In genomic region chr4:43669428-43669794, GRCm38 (mm10) we compare ENCODE assay signal across 8 mouse cellular contexts. TPM values are rescaled to one million over a fixed set of nuclear protein-coding genes. Genes with fewer than 3 reads are reported as not detected.
DNase-seq lines count a peak whose midpoint lies in the region; ATAC-seq and TF ChIP-seq lines count a peak whose summit lies in the region.

No protein-coding gene starts in this region.

- no peak for TF ChIP-seq CTCF in C2C12 (IDR thresholded peaks at IDR 0.05; ENCODE audit: control insufficient read depth, insufficient read depth, insufficient read length)
- TF ChIP-seq CTCF in Patski (IDR thresholded peaks at IDR 0.05), result no peak
- TF ChIP-seq CTCF in stomach, postnatal 0 days (IDR thresholded peaks at IDR 0.05; ENCODE audit: low read depth), result no peak

- CTCF ChIA-PET in Patski (lab: Charles Lee), result no interaction called here

- no peak for DNase-seq in Patski (ENCODE audit: low read depth, low spot score)
- DNase-seq in embryonic facial prominence, embryonic 10.5 days (ENCODE audit: low spot score), result no peak
- DNase-seq in kidney, postnatal 4 days, result peak; percentile 83 to 89
- no peak for DNase-seq in stomach, postnatal 0 days (ENCODE audit: low spot score)
- DNase-seq in frontal cortex, postnatal 10 days (ENCODE audit: low spot score in 2 of 2), result no peak

- no peaks in the 10 kb centered on the region for H3K36me3 ChIP-seq in C2C12 (ENCODE audit: control insufficient read depth, insufficient read depth)
- peaks cover 6% of the 10 kb centered on the region for H3K36me3 ChIP-seq in embryonic facial prominence, embryonic 10.5 days (replicated peaks)
- no peaks in the 10 kb centered on the region for H3K36me3 ChIP-seq in heart, embryonic 11.5 days (ENCODE audit: control insufficient read depth, insufficient read depth, low read length)
- H3K36me3 ChIP-seq in stomach, postnatal 0 days (ENCODE audit: control insufficient read depth, insufficient read depth, low read length), result no peaks in the 10 kb centered on the region

- peaks cover 42% of the 10 kb centered on the region for H3K4me1 ChIP-seq in embryonic facial prominence, embryonic 10.5 days
- H3K4me1 ChIP-seq in heart, embryonic 11.5 days (ENCODE audit: control insufficient read depth, insufficient read depth, low read length), result peaks cover 9% of the 10 kb centered on the region
- 0 out of 2 replicates have a peak, but pooled peaks cover 4% of the 10 kb centered on the region for H3K4me1 ChIP-seq in stomach, postnatal 0 days (replicated peaks; ENCODE audit: control insufficient read depth, insufficient read depth)

- H3K4me3 ChIP-seq in C2C12 (ENCODE audit: insufficient read depth, poor library complexity, severe bottlenecking), result peak overlapping the region; percentile 38
- peak overlapping the region; percentile 85 for H3K4me3 ChIP-seq in embryonic facial prominence, embryonic 10.5 days
- peak overlapping the region; percentile 73 for H3K4me3 ChIP-seq in heart, embryonic 11.5 days (ENCODE audit: low read depth, low read length)
- peak overlapping the region; percentile 83 for H3K4me3 ChIP-seq in stomach, postnatal 0 days (ENCODE audit: low read depth, low read length)

- WGBS in embryonic facial prominence, embryonic 10.5 days, result under 1% methylated on average over 25 of the region's 25 CpGs
- under 1% methylated on average over 25 of the region's 25 CpGs for WGBS in heart, embryonic 11.5 days (ENCODE audit: insufficient replicate concordance)
- 0% methylated on average over 20 of the region's 25 CpGs for WGBS in stomach, postnatal 0 days

- no peaks in the 10 kb centered on the region for H3K9me3 ChIP-seq in embryonic facial prominence, embryonic 10.5 days
- no peaks in the 10 kb centered on the region for H3K9me3 ChIP-seq in heart, embryonic 11.5 days (replicated peaks; ENCODE audit: control insufficient read depth, low read length)
- no peaks in the 10 kb centered on the region for H3K9me3 ChIP-seq in stomach, postnatal 0 days (ENCODE audit: control insufficient read depth, low read length)

- peak; percentile 52 for ATAC-seq in Patski
- peak; percentile 69 for ATAC-seq in heart, embryonic 11.5 days (replicated peaks; ENCODE audit: insufficient number of reproducible peaks, low FRiP score, low TSS enrichment)
- peak; percentile 10; the same call in 1 of the 2 replicates for ATAC-seq in megakaryocyte progenitor cell, adult 5-6 weeks (replicated peaks; ENCODE audit: poor library complexity)
- ATAC-seq in stomach, postnatal 0 days (ENCODE audit: low FRiP score, low TSS enrichment), result no peak

- H3K27me3 ChIP-seq in C2C12 (ENCODE audit: control insufficient read depth, insufficient read depth, insufficient read length), result peaks cover 19% of the 10 kb centered on the region
- H3K27me3 ChIP-seq in Patski, result peaks cover 3% of the 10 kb centered on the region
- H3K27me3 ChIP-seq in embryonic facial prominence, embryonic 10.5 days (replicated peaks; ENCODE audit: low read depth, poor library complexity, severe bottlenecking), result peaks cover 61% of the 10 kb centered on the region
- H3K27me3 ChIP-seq in heart, embryonic 11.5 days (ENCODE audit: control insufficient read depth, insufficient read depth, low read length), result peaks cover 26% of the 10 kb centered on the region
- no peaks in the 10 kb centered on the region for H3K27me3 ChIP-seq in stomach, postnatal 0 days (ENCODE audit: control insufficient read depth, insufficient read depth, low read length)

- in situ Hi-C loops in Patski (cut with MboI; ENCODE audit: low pct_unique_long_range_greater_than_20kb), result loop anchor here (10.0 kb wide), 1 partner anchor 235 kb away; no protein-coding TSS in a partner anchor

- peak overlapping the region; percentile 91 for H3K4me2 ChIP-seq in heart, embryonic 11.5 days
- peak overlapping the region; percentile 93 for H3K4me2 ChIP-seq in stomach, postnatal 0 days (replicated peaks; ENCODE audit: low read depth)

- no peaks in the 10 kb centered on the region for H3K79me3 ChIP-seq in C2C12 (ENCODE audit: low read depth)

- H3K79me2 ChIP-seq in C2C12 (ENCODE audit: control insufficient read depth, insufficient read depth), result no peaks in the 10 kb centered on the region

- peak overlapping the region; percentile 77 for H3K9ac ChIP-seq in heart, embryonic 11.5 days (ENCODE audit: low read depth, low read length)
- H3K9ac ChIP-seq in stomach, postnatal 0 days (ENCODE audit: low read length), result peak overlapping the region; percentile 90

- TF ChIP-seq EP300 in stomach, postnatal 0 days (optimal IDR thresholded peaks at IDR 0.05), result no peak

- H3K27ac ChIP-seq in embryonic facial prominence, embryonic 10.5 days (replicated peaks), result peak overlapping the region; percentile 93
- peak overlapping the region; percentile 17; the same call in 1 of the 2 replicates for H3K27ac ChIP-seq in heart, embryonic 11.5 days (ENCODE audit: low read depth, low read length)
- H3K27ac ChIP-seq in stomach, postnatal 0 days (replicated peaks), result peak overlapping the region; percentile 73

- peak overlapping the region; percentile 71 for H3ac ChIP-seq in C2C12 (ENCODE audit: control insufficient read depth, insufficient read length, low read depth)

- POLR2A ChIA-PET in Patski (lab: Charles Lee), result interaction anchor here (0.6 kb wide), 1 partner anchor 514 kb away, joined by 3 read pairs; no protein-coding TSS in a partner anchor

TF ChIP-seq in C2C12, 6 proteins besides CTCF, POLR2A, EP300 and RAD21:
- TF ChIP-seq USF1 (IDR thresholded peaks at IDR 0.05; ENCODE audit: low read depth) (no peak), FOSL1 (IDR thresholded peaks at IDR 0.05; ENCODE audit: insufficient read depth, low read length, poor library complexity, severe bottlenecking) (no peak), CEBPB (IDR thresholded peaks at IDR 0.05; ENCODE audit: low read depth) (no peak), MYOG (IDR thresholded peaks at IDR 0.05; ENCODE audit: control insufficient read depth, extremely low read depth, insufficient read length) (no peak), MAX (IDR thresholded peaks at IDR 0.05) (no peak), MYOD1 (IDR thresholded peaks at IDR 0.05; ENCODE audit: control insufficient read depth, insufficient read length, low read depth) (no peak)

RNA-seq across cellular contexts. Expression of gene Fam221b, which starts 0.5 kb away (rescaled TPM):
- polyA plus RNA-seq in C2C12 (2012; fragmentation: generic; extraction: Trizol), result 1.4 TPM
- polyA plus RNA-seq in Patski (2021), result 0.59 TPM
- polyA plus RNA-seq in embryonic facial prominence, embryonic 10.5 days (2016; fragmentation: Nextera tagmentation; extraction: Ambion mirVana), result 1.4 and 1.7 TPM in 2 replicates
- polyA plus RNA-seq in heart, embryonic 11.5 days (2014; fragmentation: Nextera tagmentation; extraction: Ambion mirVana), result 3.4 and 3.9 TPM in 2 replicates
- total RNA-seq in megakaryocyte progenitor cell, adult 5-6 weeks (2015), result 0.07 TPM in 2 replicates
- 0.44 and 0.62 TPM in 2 replicates for total RNA-seq in megakaryocyte progenitor cell, adult 5-6 weeks (2017)
- 3.1 and 3.6 TPM in 2 replicates for polyA plus RNA-seq in stomach, postnatal 0 days (2015; fragmentation: Nextera tagmentation; extraction: Ambion mirVana)

RNA-seq across cellular contexts. Expression of gene Tmem8b, which starts 0.6 kb away (rescaled TPM):
- polyA plus RNA-seq in C2C12 (2012; fragmentation: generic; extraction: Trizol) (0.16 TPM), Patski (2021) (4.8 TPM)
- polyA plus RNA-seq in embryonic facial prominence, embryonic 10.5 days (2016; fragmentation: Nextera tagmentation; extraction: Ambion mirVana), result 4.0 and 5.1 TPM in 2 replicates
- polyA plus RNA-seq in heart, embryonic 11.5 days (2014; fragmentation: Nextera tagmentation; extraction: Ambion mirVana), result 2.7 and 3.3 TPM in 2 replicates
- total RNA-seq in megakaryocyte progenitor cell, adult 5-6 weeks (2015), result 0.47 and 0.95 TPM in 2 replicates
- 0.25 and 0.61 TPM in 2 replicates for total RNA-seq in megakaryocyte progenitor cell, adult 5-6 weeks (2017)
- polyA plus RNA-seq in stomach, postnatal 0 days (2015; fragmentation: Nextera tagmentation; extraction: Ambion mirVana), result 2.0 and 2.4 TPM in 2 replicates

RNA-seq across cellular contexts. Expression of gene Hint2, which starts 13.1 kb away (rescaled TPM):
- 48.0 TPM for polyA plus RNA-seq in C2C12 (2012; fragmentation: generic; extraction: Trizol)
- polyA plus RNA-seq in Patski (2021), result 69.0 TPM
- polyA plus RNA-seq in embryonic facial prominence, embryonic 10.5 days (2016; fragmentation: Nextera tagmentation; extraction: Ambion mirVana), result 71.7 and 72.8 TPM in 2 replicates
- polyA plus RNA-seq in heart, embryonic 11.5 days (2014; fragmentation: Nextera tagmentation; extraction: Ambion mirVana), result 128 and 131 TPM in 2 replicates
- 36.5 and 52.7 TPM in 2 replicates for total RNA-seq in megakaryocyte progenitor cell, adult 5-6 weeks (2015)
- 43.1 and 58.6 TPM in 2 replicates for total RNA-seq in megakaryocyte progenitor cell, adult 5-6 weeks (2017)
- 150 and 152 TPM in 2 replicates for polyA plus RNA-seq in stomach, postnatal 0 days (2015; fragmentation: Nextera tagmentation; extraction: Ambion mirVana)

RNA-seq across cellular contexts. Expression of gene Spag8, which starts 16.0 kb away (rescaled TPM):
- polyA plus RNA-seq in C2C12 (2012; fragmentation: generic; extraction: Trizol), result 0.04 TPM
- polyA plus RNA-seq in Patski (2021), result 0.50 TPM
- 1.8 and 2.0 TPM in 2 replicates for polyA plus RNA-seq in embryonic facial prominence, embryonic 10.5 days (2016; fragmentation: Nextera tagmentation; extraction: Ambion mirVana)
- polyA plus RNA-seq in heart, embryonic 11.5 days (2014; fragmentation: Nextera tagmentation; extraction: Ambion mirVana), result 0.29 and 0.38 TPM in 2 replicates
- total RNA-seq in megakaryocyte progenitor cell, adult 5-6 weeks (2015), result 0.22 TPM in 1 of 2 replicates, not detected in the other
- total RNA-seq in megakaryocyte progenitor cell, adult 5-6 weeks (2017), result 0.71 TPM in 1 of 2 replicates, not detected in the other
- 0.23 and 0.38 TPM in 2 replicates for polyA plus RNA-seq in stomach, postnatal 0 days (2015; fragmentation: Nextera tagmentation; extraction: Ambion mirVana)

RNA-seq across cellular contexts. Expression of gene Olfr70, which starts 31.2 kb away (rescaled TPM):
- polyA plus RNA-seq in C2C12 (2012; fragmentation: generic; extraction: Trizol) (not detected), Patski (2021) (not detected)
- 0.07 TPM in 1 of 2 replicates, not detected in the other for polyA plus RNA-seq in embryonic facial prominence, embryonic 10.5 days (2016; fragmentation: Nextera tagmentation; extraction: Ambion mirVana)
- not detected in 2 replicates for polyA plus RNA-seq in heart, embryonic 11.5 days (2014; fragmentation: Nextera tagmentation; extraction: Ambion mirVana)
- not detected in 2 replicates for total RNA-seq in megakaryocyte progenitor cell, adult 5-6 weeks (2015)
- total RNA-seq in megakaryocyte progenitor cell, adult 5-6 weeks (2017), result not detected in 2 replicates
- polyA plus RNA-seq in stomach, postnatal 0 days (2015; fragmentation: Nextera tagmentation; extraction: Ambion mirVana), result not detected in 2 replicates

Comparison
In these comparisons a context has a peak if more than half of its experiments do, and no peak if none do; other contexts are left out.
1. DNase-seq: peak in kidney, postnatal 4 days (2 of 2); none in Patski (single experiment), embryonic facial prominence, embryonic 10.5 days (single experiment), stomach, postnatal 0 days (single experiment) and frontal cortex, postnatal 10 days (0 of 2).
2. H3K27ac ChIP-seq: peak in every context shown above with its lines; median percentile 93 in embryonic facial prominence, embryonic 10.5 days; 73 in stomach, postnatal 0 days; 17 in heart, embryonic 11.5 days.
3. Peak in every context shown above with its lines, with median percentiles within 50 percentile points of each other: H3K4me3 ChIP-seq.